Mouse (Mus musculus) kidney, adult 2 months (tissue): Measurements from ENCODE around the gene Ahsa2.
"Not testable (repeated sequence)": the region's sequence is repeated elsewhere in the genome, so short reads cannot be mapped to it uniquely, and the experiment has no call there.

Experiments
- CTCF ChIP-seq: fragments of 200-500 bp; conservative IDR thresholded peaks from 2 replicates; pipeline ENCODE4 v1.5.1; 2011; ENCODE audit warnings: low read depth, mild to moderate bottlenecking, control low read depth, low read length, moderate library complexity, mixed read lengths; ENCODE audit not compliant: insufficient read depth, insufficient read length
- POLR2A ChIP-seq: fragments of 200-500 bp; IDR thresholded peaks from one replicate; pipeline ENCODE4 v1.6.1; 2011; ENCODE audit warnings: low read depth, low read length, control low read depth

DNA sequence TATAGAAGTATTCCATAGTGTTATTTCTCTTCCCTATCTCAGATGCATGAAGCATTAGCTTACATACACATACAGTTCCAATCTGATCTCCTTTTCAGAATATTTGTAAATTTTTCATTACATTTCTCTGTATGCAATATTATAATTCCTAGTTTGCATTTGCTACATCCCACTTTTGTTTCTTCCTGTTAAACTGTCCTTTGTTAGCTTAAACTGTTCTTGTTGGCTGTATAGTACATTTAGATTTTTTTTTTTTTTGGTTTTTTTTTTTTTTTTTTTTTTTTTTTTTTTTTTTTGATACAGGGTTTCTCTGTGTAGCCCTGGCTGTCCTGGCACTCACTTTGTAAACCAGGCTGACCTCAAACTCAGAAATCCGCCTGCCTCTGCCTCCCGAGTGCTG is 32.0 kb downstream of the Ahsa2 start:
- not testable (repeated sequence) for TF ChIP-seq CTCF, POLR2A
